Mouse (Mus musculus): ENCODE measurements around the gene Sap30. TPM values are rescaled to one million over a fixed set of nuclear protein-coding genes. Genes with fewer than 3 reads are reported as not detected.
A peak's percentile ranks its signal among the peaks of the same experiment; 100 is the strongest.
"Not testable (repeated sequence)": the region's sequence is repeated elsewhere in the genome, so short reads cannot be mapped to it uniquely, and the experiment has no call there.

Gene Sap30
- polyA plus RNA-seq, 1 experiment from 2014 or later, result 19.9 TPM

DNA sequence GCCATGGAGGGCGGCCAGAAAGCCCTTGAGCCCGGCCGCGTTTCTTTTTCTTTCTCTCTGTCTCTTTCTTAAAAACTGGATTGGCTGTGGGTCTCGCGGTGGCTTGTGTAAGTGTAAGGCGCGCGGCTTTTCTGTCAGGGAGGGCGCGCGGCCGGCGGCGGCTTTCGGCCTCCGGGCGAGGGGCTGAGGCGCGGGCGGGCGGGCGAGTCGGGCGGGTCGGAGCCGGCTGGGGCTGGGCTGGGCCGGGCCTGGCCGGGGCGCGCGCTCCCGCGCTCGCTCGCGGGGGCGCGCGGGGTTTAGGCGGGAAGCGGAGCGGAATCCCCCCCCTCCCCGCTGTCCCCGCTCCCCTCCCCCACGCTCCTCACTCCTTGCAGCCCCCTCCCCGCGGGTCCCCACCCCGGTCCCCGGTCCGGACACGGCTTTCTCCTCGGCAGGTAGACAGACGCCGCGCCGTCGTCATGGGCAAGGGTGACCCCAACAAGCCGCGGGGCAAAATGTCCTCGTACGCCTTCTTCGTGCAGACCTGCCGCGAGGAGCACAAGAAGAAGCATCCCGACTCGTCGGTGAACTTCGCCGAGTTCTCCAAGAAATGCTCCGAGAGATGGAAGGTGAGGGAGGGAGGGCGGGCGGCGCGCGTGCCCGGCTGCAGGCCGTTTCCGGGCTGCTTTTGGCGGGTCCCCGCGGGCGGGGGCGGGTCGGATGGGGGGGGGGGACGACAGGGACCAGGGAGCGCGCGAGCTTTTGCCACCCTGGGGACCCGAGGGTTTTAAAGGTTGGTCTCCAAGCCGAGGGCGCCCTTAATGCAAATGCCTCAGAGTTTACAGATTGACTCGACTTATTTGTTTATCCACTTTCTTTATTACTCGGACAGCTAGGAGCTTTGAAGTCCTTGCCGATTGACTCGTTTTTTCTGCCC is 24.7 kb upstream of the Sap30 start:
- peak overlapping the region; percentile 73 for H3K4me3 ChIP-seq (ENCODE audit: low read depth, low read length)
- peak overlapping the region; percentile 100 for H3K27ac ChIP-seq (ENCODE audit: low read depth, low read length)
- H3K9ac ChIP-seq (ENCODE audit: low read depth, low read length), result peak overlapping the region; percentile 100
- no peak for TF ChIP-seq CTCF (IDR thresholded peaks at IDR 0.05; ENCODE audit: low read depth)
- H3K9me3 ChIP-seq (ENCODE audit: control insufficient read depth), result no peaks in the 10 kb centered on the region
- H3K4me1 ChIP-seq (replicated peaks; ENCODE audit: control insufficient read depth, insufficient read depth, low read length), result no peaks in the 10 kb centered on the region
- peaks cover 9% of the 10 kb centered on the region for H3K36me3 ChIP-seq (ENCODE audit: control insufficient read depth, insufficient read depth)
- peak overlapping the region; percentile 65 for H3K4me2 ChIP-seq (replicated peaks; ENCODE audit: low read depth)
- ATAC-seq, result peak; percentile 50
- no peaks in the 10 kb centered on the region for H3K27me3 ChIP-seq (replicated peaks; ENCODE audit: control insufficient read depth, insufficient read depth, low read length)
- WGBS, result under 1% methylated on average over 57 of the region's 96 CpGs

DNA sequence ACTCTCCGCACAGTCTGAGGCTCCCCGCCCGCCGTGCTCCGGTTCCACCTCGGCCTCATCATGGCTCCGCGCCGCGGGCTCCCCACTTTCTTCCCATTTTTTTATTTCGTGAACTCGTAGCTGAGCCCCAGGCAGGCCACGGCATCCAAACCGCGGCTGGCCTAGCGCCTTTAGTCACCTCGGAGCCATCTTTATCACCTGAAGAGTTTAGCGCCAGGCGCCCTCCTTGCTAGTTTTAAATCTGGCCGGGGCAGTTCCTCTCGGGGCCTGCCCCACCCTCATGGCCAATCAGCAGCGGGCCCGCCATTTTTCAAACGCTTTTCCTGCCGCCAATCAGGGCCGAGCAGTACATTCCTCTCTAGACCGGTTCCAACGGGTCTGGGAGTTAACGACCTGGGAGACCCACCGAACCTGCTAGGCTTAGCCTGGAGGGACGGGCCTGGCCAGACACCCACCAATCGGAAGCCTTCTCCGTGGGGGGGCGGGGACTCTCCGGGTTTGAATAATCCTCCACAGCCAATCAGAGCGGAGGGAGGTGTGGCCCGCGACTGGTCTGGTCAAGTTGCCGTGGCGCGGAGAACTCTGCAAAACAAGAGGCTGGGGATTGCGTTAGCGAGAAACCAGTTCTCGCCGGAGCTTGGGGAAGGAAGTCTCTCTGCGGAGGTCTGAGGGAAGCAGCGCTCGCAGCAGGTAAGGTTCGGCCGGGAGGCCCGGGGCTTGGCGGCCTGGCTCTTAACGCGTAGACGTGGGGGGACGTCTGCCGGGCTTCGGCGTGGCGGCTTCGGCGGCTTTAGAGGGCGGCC is 23.9 kb upstream of the Sap30 start, which contains the start of gene Hmgb2:
Hmgb2 (plus strand) TSS at position 592 of the 803 bp plus-strand sequence.
- 0% methylated on average over 63 of the region's 63 CpGs for WGBS
- peak; percentile 100 for ATAC-seq
- H3K9ac ChIP-seq (ENCODE audit: low read depth, low read length), result peak within 1 kb of the TSS; percentile 100
- no peaks in the 10 kb centered on the region for H3K27me3 ChIP-seq (replicated peaks; ENCODE audit: control insufficient read depth, insufficient read depth, low read length)
- H3K4me3 ChIP-seq (ENCODE audit: low read depth, low read length), result peak within 1 kb of the TSS; percentile 73
- peak within 1 kb of the TSS; percentile 97 for H3K4me2 ChIP-seq (replicated peaks; ENCODE audit: low read depth)
- H3K27ac ChIP-seq (ENCODE audit: low read depth, low read length), result peak within 1 kb of the TSS; percentile 100
- no peaks in the 10 kb centered on the region for H3K9me3 ChIP-seq (ENCODE audit: control insufficient read depth)
- TF ChIP-seq CTCF (IDR thresholded peaks at IDR 0.05; ENCODE audit: low read depth), result no peak
- H3K36me3 ChIP-seq (ENCODE audit: control insufficient read depth, insufficient read depth), result peaks cover 6% of the 10 kb centered on the region
- no peaks in the 10 kb centered on the region for H3K4me1 ChIP-seq (replicated peaks; ENCODE audit: control insufficient read depth, insufficient read depth, low read length)

DNA sequence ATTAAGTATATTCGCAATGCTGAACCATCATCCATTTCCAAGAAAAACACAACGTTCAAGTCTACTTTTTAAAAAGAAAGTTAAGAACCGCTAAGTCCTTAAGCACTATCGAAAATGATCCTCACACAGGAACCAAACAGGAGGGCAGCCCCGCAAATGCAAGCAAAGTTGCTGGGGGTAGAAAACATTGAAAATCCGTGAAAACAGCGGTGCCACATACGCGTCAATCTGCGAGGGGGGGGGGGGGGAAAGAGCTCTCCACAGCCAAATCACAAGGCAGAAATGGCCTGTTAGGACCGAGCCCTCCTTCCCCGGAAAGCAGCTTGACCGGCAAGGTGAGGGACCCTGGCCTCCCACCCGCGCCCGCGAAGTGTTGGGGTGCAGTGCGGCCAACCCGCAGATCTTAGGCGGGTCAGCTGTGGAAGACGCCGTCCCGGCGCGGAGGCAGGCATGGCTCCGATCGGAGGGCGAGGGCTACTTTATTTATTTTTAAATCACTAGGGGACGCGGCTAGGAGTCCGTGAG is 23.2 kb upstream of the Sap30 start:
- ATAC-seq, result no peak

GRCm38 (mm10) chr8:57508657-57509056 is 21.0 kb upstream of the Sap30 start:
- no peak for ATAC-seq
- Histone ChIP-seq H3K9ac (ENCODE audit: low read depth, low read length) (no peak overlapping the region), H3K27ac (ENCODE audit: low read depth, low read length) (no peak overlapping the region), H3K4me2 (replicated peaks; ENCODE audit: low read depth) (no peak overlapping the region), H3K4me1 (replicated peaks; ENCODE audit: control insufficient read depth, insufficient read depth, low read length) (no peaks in the 10 kb centered on the region), H3K36me3 (ENCODE audit: control insufficient read depth, insufficient read depth) (no peaks in the 10 kb centered on the region; the same call in 1 of the 2 replicates), H3K4me3 (ENCODE audit: low read depth, low read length) (no peak overlapping the region), H3K27me3 (replicated peaks; ENCODE audit: control insufficient read depth, insufficient read depth, low read length) (no peaks in the 10 kb centered on the region), H3K9me3 (ENCODE audit: control insufficient read depth) (no peaks in the 10 kb centered on the region)
- no peak for TF ChIP-seq CTCF (IDR thresholded peaks at IDR 0.05; ENCODE audit: low read depth)
- 74% methylated on average over 4 of the region's 4 CpGs for WGBS

More for the DNA sequence above, 23.2 kb upstream of the Sap30 start:
- Histone ChIP-seq H3K36me3 (ENCODE audit: control insufficient read depth, insufficient read depth) (peaks cover 3% of the 10 kb centered on the region), H3K4me3 (ENCODE audit: low read depth, low read length) (peak overlapping the region; percentile 73), H3K4me1 (replicated peaks; ENCODE audit: control insufficient read depth, insufficient read depth, low read length) (no peaks in the 10 kb centered on the region), H3K4me2 (replicated peaks; ENCODE audit: low read depth) (peak overlapping the region; percentile 97), H3K27me3 (replicated peaks; ENCODE audit: control insufficient read depth, insufficient read depth, low read length) (no peaks in the 10 kb centered on the region), H3K9me3 (ENCODE audit: control insufficient read depth) (no peaks in the 10 kb centered on the region), H3K27ac (ENCODE audit: low read depth, low read length) (peak overlapping the region; percentile 16; the same call in 1 of the 2 replicates), H3K9ac (ENCODE audit: low read depth, low read length) (peak overlapping the region; percentile 66)
- 1% methylated on average over 31 of the region's 31 CpGs for WGBS
- no peak for TF ChIP-seq CTCF (IDR thresholded peaks at IDR 0.05; ENCODE audit: low read depth)

GRCm38 (mm10) chr8:57507556-57508063 is 19.9 kb upstream of the Sap30 start:
- H3K27ac ChIP-seq (ENCODE audit: low read depth, low read length), result no peak overlapping the region
- WGBS, result 89% methylated on average over 4 of the region's 4 CpGs
- H3K9me3 ChIP-seq (ENCODE audit: control insufficient read depth), result no peaks in the 10 kb centered on the region
- no peak overlapping the region for H3K9ac ChIP-seq (ENCODE audit: low read depth, low read length)
- no peak for ATAC-seq
- no peaks in the 10 kb centered on the region for H3K36me3 ChIP-seq (ENCODE audit: control insufficient read depth, insufficient read depth)
- H3K4me3 ChIP-seq (ENCODE audit: low read depth, low read length), result no peak overlapping the region
- no peaks in the 10 kb centered on the region for H3K4me1 ChIP-seq (replicated peaks; ENCODE audit: control insufficient read depth, insufficient read depth, low read length)
- TF ChIP-seq CTCF (IDR thresholded peaks at IDR 0.05; ENCODE audit: low read depth), result no peak
- no peak overlapping the region for H3K4me2 ChIP-seq (replicated peaks; ENCODE audit: low read depth)
- no peaks in the 10 kb centered on the region for H3K27me3 ChIP-seq (replicated peaks; ENCODE audit: control insufficient read depth, insufficient read depth, low read length)

DNA sequence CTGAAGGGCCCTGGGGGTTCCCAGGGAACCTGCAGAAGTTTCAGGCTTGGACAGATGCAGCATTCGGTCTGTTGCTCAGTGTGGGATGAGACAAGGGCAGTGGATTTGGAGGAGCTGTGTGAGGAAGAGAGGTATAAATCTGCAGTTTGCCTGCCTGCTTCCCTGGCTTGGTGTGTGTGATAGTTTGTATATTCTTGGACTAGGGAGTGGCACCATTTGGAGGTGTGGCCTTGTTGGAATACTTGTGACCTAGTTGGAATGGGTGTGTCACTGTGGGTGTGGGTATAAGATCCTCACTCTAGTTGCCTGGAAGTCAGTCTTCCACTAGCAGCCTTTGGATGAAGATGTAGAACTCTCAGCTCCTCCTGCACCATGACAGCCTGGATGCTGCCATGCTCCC is 17.8 kb upstream of the Sap30 start:
- WGBS, result 76% methylated on average over 1 of the region's 1 CpGs
- H3K4me2 ChIP-seq (replicated peaks; ENCODE audit: low read depth); H3K27ac ChIP-seq (ENCODE audit: low read depth, low read length); ATAC-seq; H3K9me3 ChIP-seq (ENCODE audit: control insufficient read depth); H3K4me3 ChIP-seq (ENCODE audit: low read depth, low read length); H3K27me3 ChIP-seq (replicated peaks; ENCODE audit: control insufficient read depth, insufficient read depth, low read length); H3K4me1 ChIP-seq (replicated peaks; ENCODE audit: control insufficient read depth, insufficient read depth, low read length); H3K36me3 ChIP-seq (ENCODE audit: control insufficient read depth, insufficient read depth); H3K9ac ChIP-seq (ENCODE audit: low read depth, low read length): not testable (repeated sequence)

Measured in intestine, postnatal 0 days (tissue).